Mouse (Mus musculus) liver (tissue): ENCODE measurements around the gene Hunk.

Source experiments
- DNase-seq: peaks from one replicate; pipeline ENCODE4 v3.0.0-alpha.2; 2020; ENCODE audit warnings: mixed read lengths

Gene Hunk

GRCm38 (mm10) chr16:90511551-90512296 is 125.9 kb downstream of the Hunk start:
- DNase-seq = no peak

- no peak for DNase-seq
These were observed 131.2 kb downstream of the Hunk start for GRCm38 (mm10) chr16:90517041-90517440.

GRCm38 (mm10) chr16:90518232-90518631 is 132.4 kb downstream of the Hunk start:
- no peak for DNase-seq

- no peak for DNase-seq
These were observed 133.0 kb downstream of the Hunk start for GRCm38 (mm10) chr16:90518732-90519295.

- DNase-seq = no peak
These were observed 135.6 kb downstream of the Hunk start for GRCm38 (mm10) chr16:90521191-90521950.

- no peak for DNase-seq
These were observed 136.1 kb downstream of the Hunk start for GRCm38 (mm10) chr16:90521951-90522255.

GRCm38 (mm10) chr16:90522575-90522974 is 136.8 kb downstream of the Hunk start:
- no peak for DNase-seq

- DNase-seq = no peak
These were observed 137.6 kb downstream of the Hunk start for GRCm38 (mm10) chr16:90523373-90523772.

GRCm38 (mm10) chr16:90523894-90524293 is 138.1 kb downstream of the Hunk start:
- DNase-seq = peak; percentile 14

- no peak for DNase-seq
These were observed 138.6 kb downstream of the Hunk start for GRCm38 (mm10) chr16:90524393-90524792.

- no peak for DNase-seq
These were observed 147.4 kb downstream of the Hunk start for GRCm38 (mm10) chr16:90533119-90533673.

- DNase-seq = no peak
These were observed 148.8 kb downstream of the Hunk start for GRCm38 (mm10) chr16:90534591-90534990.

GRCm38 (mm10) chr16:90538926-90539325 is 153.1 kb downstream of the Hunk start:
- DNase-seq = no peak

- no peak for DNase-seq
These were observed 155.4 kb downstream of the Hunk start for GRCm38 (mm10) chr16:90541191-90541590.

GRCm38 (mm10) chr16:90542383-90542782 is 156.6 kb downstream of the Hunk start:
- no peak for DNase-seq

- no peak for DNase-seq
These were observed 158.4 kb downstream of the Hunk start for GRCm38 (mm10) chr16:90544175-90544574.

- DNase-seq = no peak
These were observed 159.7 kb downstream of the Hunk start for GRCm38 (mm10) chr16:90545509-90545908.

GRCm38 (mm10) chr16:90546591-90546990 is 160.8 kb downstream of the Hunk start:
- DNase-seq = no peak

GRCm38 (mm10) chr16:90547996-90548395 is 162.2 kb downstream of the Hunk start:
- DNase-seq = no peak
